Mouse (Mus musculus): ENCODE measurements around the gene Dusp15. TPM values are rescaled to one million over a fixed set of nuclear protein-coding genes. Genes with fewer than 3 reads are reported as not detected.

The Dusp15 gene
- not detected in 2 replicates for polyA plus RNA-seq (2015; fragmentation: Nextera tagmentation; extraction: Ambion mirVana)

DNA sequence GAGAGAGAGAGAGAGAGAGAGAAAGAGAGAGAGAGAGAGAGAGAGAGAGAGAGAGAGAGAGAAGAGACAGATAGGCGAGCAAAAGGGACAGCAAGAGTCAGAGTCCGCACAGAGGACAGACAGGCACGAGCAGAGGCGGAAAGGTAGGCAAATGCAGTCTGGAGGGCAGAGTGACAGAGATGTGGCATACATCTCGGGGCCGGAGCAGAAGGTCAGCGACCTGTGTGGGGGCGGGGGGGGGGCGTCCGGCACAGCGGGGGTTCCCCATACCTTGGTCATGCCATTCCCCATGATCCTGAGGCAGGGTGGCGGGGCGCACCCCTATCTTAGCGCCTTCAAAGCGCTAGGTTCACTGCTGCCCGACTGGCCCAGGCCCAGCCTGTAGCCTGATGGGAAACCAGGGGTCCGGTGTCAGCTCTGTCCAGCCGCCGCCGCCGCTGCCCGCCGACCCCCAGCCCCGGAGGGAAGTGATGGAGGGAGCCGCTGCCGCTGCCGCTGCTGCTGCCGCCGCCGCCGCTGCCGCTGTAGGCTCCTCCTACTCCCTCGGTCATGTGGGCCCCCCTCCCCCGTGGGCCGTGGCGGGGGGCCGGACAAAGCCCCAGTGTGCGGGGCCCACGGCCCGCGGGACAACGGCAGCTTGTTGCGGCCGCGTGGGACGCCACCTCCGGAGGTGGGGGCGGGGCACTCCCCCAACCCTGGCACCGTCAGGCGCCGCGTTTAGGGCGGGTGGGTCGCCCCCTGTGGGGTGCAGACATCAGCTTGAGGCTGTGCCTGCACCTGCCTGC, at the start of gene Dusp15:
Gene Dusp15, minus strand, starts transcription at position 634 of the 785 bp plus-strand sequence.
- WGBS (ENCODE audit: insufficient replicate concordance), result 3% methylated on average over 54 of the region's 54 CpGs
- peak within 1 kb of the TSS; percentile 68 for H3K4me2 ChIP-seq
- H3K36me3 ChIP-seq (replicated peaks), result no peaks in the 10 kb centered on the region
- H3K9me3 ChIP-seq (replicated peaks), result no peaks in the 10 kb centered on the region
- ATAC-seq (ENCODE audit: insufficient read depth), result no peak
- no peak within 1 kb of the TSS for H3K27ac ChIP-seq (replicated peaks)
- H3K27me3 ChIP-seq, result peaks cover 85% of the 10 kb centered on the region
- H3K9ac ChIP-seq, result no peak within 1 kb of the TSS
- no peaks in the 10 kb centered on the region for H3K4me1 ChIP-seq (replicated peaks)
- peak within 1 kb of the TSS; percentile 50 for H3K4me3 ChIP-seq (replicated peaks)

DNA sequence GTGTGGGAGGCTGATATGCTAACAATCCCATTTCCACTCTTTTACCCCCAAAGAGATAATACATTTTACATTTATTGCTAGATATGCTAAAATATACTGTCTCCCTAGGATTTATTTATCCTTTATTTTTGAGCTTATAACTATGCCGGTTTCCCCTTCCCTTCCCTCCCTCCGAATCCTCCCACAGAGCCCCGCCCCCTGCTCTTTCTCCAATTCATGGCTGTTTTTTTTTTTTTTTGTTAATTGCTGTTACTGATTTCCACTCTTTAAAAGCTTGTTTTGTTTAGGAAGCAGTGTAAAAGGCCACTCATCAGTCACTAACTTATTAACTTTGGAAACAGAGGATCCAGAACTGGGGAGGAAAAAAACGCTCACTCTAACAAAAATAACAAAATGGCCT, 45.5 kb upstream of the Dusp15 start:
- H3K9me3 ChIP-seq (replicated peaks), result no peaks in the 10 kb centered on the region
- H3K4me2 ChIP-seq, result no peak overlapping the region
- H3K36me3 ChIP-seq (replicated peaks), result no peaks in the 10 kb centered on the region
- WGBS (ENCODE audit: insufficient replicate concordance), result 49% methylated on average over 4 of the region's 4 CpGs
- H3K9ac ChIP-seq, result no peak overlapping the region
- H3K27ac ChIP-seq (replicated peaks), result no peak overlapping the region
- H3K4me3 ChIP-seq (replicated peaks), result no peak overlapping the region
- no peaks in the 10 kb centered on the region for H3K4me1 ChIP-seq (replicated peaks)
- H3K27me3 ChIP-seq, result no peaks in the 10 kb centered on the region
- ATAC-seq (ENCODE audit: insufficient read depth), result no peak

DNA sequence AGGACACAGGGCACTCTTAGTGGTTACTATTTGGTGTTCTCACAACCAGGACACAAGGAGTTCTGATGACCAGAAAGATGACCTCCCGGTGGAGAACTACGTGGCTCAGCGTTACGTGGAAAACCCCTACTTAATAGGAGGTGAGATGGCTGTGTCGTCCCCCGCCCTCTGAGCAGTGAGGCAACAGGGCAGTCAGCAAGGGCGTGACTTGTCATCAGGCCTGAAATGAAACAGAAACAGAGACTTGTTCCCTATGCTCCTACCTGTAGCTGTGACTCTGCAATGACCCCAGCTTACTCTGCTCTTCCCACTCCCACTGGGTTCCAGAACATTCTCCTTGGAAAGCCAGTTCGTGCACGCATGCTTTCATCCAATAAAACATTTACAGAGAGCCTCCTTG, 40.0 kb upstream of the Dusp15 start:
- Histone ChIP-seq H3K9ac (no peak overlapping the region), H3K4me3 (replicated peaks) (no peak overlapping the region), H3K4me2 (no peak overlapping the region), H3K27me3 (no peaks in the 10 kb centered on the region), H3K36me3 (replicated peaks) (no peaks in the 10 kb centered on the region), H3K4me1 (replicated peaks) (no peaks in the 10 kb centered on the region; the same call in 1 of the 2 replicates), H3K9me3 (replicated peaks) (no peaks in the 10 kb centered on the region), H3K27ac (replicated peaks) (no peak overlapping the region)
- no peak for ATAC-seq (ENCODE audit: insufficient read depth)
- WGBS (ENCODE audit: insufficient replicate concordance), result 73% methylated on average over 9 of the region's 9 CpGs

DNA sequence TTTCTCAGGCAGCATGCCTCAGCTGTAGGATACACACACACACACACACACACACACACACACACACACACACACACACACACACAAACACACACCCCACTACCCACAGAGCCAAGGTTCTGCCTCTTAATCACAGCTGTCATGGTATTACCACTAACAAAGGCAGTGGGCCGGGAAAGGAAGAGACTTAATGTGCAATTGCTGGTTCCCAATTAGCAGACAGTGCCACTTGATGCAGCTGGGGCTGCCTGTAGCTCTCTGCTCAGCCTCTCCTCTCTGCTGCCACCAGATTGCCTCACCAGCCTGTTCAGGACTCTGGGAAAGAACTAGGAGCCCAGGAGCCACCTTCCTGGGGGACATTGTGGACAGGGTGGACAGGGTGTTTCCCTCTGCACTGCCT, 34.1 kb upstream of the Dusp15 start:
- no peaks in the 10 kb centered on the region for H3K9me3 ChIP-seq (replicated peaks)

DNA sequence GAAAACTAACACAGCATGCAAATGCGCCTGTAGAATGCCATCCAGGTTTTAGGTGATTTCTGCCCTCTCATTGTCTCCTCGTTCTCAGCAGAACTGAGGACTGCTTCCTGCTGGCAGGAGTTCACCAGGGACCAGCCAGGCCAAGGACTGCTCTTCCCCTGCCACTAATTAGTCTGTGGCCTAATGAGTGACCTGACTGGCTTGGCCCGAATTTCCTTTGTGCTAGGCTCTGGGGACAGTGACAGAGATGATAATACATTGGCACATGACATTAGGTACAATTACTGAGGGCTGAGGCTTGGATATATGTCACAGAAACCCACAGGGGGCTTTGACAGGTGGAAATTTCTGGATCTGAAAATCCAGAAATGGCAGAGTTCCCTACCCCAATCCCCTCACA, 25.5 kb upstream of the Dusp15 start:
- Histone ChIP-seq H3K27me3 (no peaks in the 10 kb centered on the region), H3K4me3 (replicated peaks) (no peak overlapping the region), H3K4me1 (replicated peaks) (no peaks in the 10 kb centered on the region), H3K9ac (no peak overlapping the region), H3K27ac (replicated peaks) (no peak overlapping the region), H3K9me3 (replicated peaks) (no peaks in the 10 kb centered on the region), H3K36me3 (replicated peaks) (no peaks in the 10 kb centered on the region), H3K4me2 (no peak overlapping the region)
- 38% methylated on average over 3 of the region's 3 CpGs for WGBS (ENCODE audit: insufficient replicate concordance)
- no peak for ATAC-seq (ENCODE audit: insufficient read depth)

More for the DNA sequence above, 34.1 kb upstream of the Dusp15 start:
- Histone ChIP-seq H3K4me1 (replicated peaks) (no peaks in the 10 kb centered on the region; the same call in 1 of the 2 replicates), H3K4me2 (no peak overlapping the region), H3K9ac (no peak overlapping the region), H3K36me3 (replicated peaks) (no peaks in the 10 kb centered on the region), H3K27ac (replicated peaks) (no peak overlapping the region), H3K4me3 (replicated peaks) (no peak overlapping the region), H3K27me3 (no peaks in the 10 kb centered on the region)
- 42% methylated on average over 1 of the region's 1 CpGs for WGBS (ENCODE audit: insufficient replicate concordance)
- no peak for ATAC-seq (ENCODE audit: insufficient read depth)

DNA sequence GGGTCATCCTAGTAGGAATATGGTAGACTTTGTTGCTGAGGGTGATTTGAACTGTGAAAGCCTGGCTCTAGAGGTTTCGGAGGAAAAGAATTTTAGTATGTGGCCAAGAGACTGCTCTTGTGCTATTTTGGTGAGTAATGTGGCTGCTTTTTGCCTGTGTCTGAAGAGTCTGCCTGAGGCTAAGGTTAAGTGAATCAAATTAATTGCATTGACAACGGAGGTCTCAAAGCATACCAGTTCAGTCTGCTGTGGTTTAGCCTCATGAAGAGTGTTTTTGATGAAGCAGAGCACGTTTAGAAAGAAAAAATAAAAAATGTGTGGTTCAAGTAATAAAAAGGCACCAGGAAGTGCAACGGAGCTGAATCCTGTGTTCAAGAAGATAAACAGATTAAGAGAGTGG, 14.1 kb upstream of the Dusp15 start:
- no peak for ATAC-seq (ENCODE audit: insufficient read depth)
- 53% methylated on average over 4 of the region's 4 CpGs for WGBS (ENCODE audit: insufficient replicate concordance)
- no peak overlapping the region for H3K4me2 ChIP-seq

DNA sequence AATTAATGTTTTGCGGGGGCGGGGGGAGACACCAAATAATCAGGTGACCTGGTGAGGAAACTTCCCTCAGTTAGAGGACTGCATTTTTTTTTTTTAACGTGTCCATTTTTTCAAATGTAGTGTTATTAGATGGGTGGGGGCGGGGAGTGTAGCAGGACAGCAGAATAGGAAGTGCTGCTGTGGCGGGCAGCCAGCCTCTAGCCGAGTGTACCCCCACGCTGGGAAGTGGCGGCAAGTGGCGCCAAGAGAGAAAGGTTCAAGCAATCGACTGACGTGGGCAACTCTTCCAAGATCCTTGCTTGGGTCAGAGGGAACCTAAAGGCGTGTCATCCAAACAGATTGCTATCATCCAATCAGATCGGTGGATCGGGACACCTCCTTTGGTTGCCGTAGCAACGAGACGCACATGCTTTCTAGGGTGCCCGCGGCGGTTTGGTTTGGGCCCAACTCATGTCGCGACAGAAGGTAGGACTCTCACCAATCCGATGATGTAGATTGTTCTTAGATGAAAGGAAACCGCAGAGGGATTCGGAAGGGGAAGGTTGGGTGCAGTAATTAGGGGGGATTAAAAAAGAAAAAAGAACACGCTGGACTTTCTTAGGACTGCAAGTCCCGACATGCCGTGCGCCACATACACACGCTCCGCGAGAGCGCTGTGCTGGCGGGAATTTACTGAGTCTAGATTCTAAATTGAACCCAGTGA, 10.7 kb upstream of the Dusp15 start, which contains the start of gene Ttll9:
Gene Ttll9, plus strand, starts transcription at position 395 of the 703 bp plus-strand sequence.
- H3K4me3 ChIP-seq (replicated peaks), result peak within 1 kb of the TSS; percentile 47
- H3K9ac ChIP-seq, result no peak within 1 kb of the TSS
- no peaks in the 10 kb centered on the region for H3K9me3 ChIP-seq (replicated peaks)
- under 1% methylated on average over 34 of the region's 34 CpGs for WGBS (ENCODE audit: insufficient replicate concordance)
- no peaks in the 10 kb centered on the region for H3K36me3 ChIP-seq (replicated peaks)
- H3K27ac ChIP-seq (replicated peaks), result no peak within 1 kb of the TSS
- peak; percentile 57; the same call in 1 of the 2 replicates for ATAC-seq (ENCODE audit: insufficient read depth)
- peak within 1 kb of the TSS; percentile 64 for H3K4me2 ChIP-seq
- peaks cover 3% of the 10 kb centered on the region; the same call in 1 of the 2 replicates for H3K4me1 ChIP-seq (replicated peaks)
- H3K27me3 ChIP-seq, result peaks cover 33% of the 10 kb centered on the region

More for the DNA sequence above, 14.1 kb upstream of the Dusp15 start:
- peaks cover 25% of the 10 kb centered on the region for H3K27me3 ChIP-seq
- peaks cover 3% of the 10 kb centered on the region; the same call in 1 of the 2 replicates for H3K4me1 ChIP-seq (replicated peaks)
- no peak overlapping the region for H3K27ac ChIP-seq (replicated peaks)
- no peak overlapping the region for H3K9ac ChIP-seq
- H3K36me3 ChIP-seq (replicated peaks), result no peaks in the 10 kb centered on the region
- H3K4me3 ChIP-seq (replicated peaks), result no peak overlapping the region
- H3K9me3 ChIP-seq (replicated peaks), result no peaks in the 10 kb centered on the region

DNA sequence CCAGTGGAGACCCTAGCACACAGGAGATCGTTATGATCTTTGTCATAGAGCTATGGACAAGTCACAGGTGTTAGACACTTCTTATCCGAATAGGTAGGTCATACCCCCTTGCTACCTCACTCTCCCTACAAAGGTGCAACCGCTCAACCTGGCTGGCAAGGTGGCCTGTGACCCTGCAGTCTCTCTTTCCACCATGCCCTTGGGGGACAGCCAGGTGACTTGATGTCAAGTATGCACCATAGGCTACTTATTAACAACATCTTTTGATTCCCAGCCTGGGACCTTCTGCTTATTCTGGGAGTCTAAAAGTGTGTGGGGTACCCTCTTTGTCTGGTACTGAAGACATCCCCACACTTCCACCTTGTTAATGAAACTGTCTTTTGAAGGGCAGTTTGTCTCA, 6.6 kb upstream of the Dusp15 start:
- Histone ChIP-seq H3K36me3 (replicated peaks) (no peaks in the 10 kb centered on the region), H3K9ac (no peak overlapping the region), H3K4me2 (no peak overlapping the region), H3K4me1 (replicated peaks) (peaks cover 3% of the 10 kb centered on the region; the same call in 1 of the 2 replicates), H3K4me3 (replicated peaks) (no peak overlapping the region), H3K27ac (replicated peaks) (no peak overlapping the region), H3K9me3 (replicated peaks) (no peaks in the 10 kb centered on the region), H3K27me3 (peaks cover 47% of the 10 kb centered on the region)
- no peak for ATAC-seq (ENCODE audit: insufficient read depth)
- 46% methylated on average over 3 of the region's 3 CpGs for WGBS (ENCODE audit: insufficient replicate concordance)

DNA sequence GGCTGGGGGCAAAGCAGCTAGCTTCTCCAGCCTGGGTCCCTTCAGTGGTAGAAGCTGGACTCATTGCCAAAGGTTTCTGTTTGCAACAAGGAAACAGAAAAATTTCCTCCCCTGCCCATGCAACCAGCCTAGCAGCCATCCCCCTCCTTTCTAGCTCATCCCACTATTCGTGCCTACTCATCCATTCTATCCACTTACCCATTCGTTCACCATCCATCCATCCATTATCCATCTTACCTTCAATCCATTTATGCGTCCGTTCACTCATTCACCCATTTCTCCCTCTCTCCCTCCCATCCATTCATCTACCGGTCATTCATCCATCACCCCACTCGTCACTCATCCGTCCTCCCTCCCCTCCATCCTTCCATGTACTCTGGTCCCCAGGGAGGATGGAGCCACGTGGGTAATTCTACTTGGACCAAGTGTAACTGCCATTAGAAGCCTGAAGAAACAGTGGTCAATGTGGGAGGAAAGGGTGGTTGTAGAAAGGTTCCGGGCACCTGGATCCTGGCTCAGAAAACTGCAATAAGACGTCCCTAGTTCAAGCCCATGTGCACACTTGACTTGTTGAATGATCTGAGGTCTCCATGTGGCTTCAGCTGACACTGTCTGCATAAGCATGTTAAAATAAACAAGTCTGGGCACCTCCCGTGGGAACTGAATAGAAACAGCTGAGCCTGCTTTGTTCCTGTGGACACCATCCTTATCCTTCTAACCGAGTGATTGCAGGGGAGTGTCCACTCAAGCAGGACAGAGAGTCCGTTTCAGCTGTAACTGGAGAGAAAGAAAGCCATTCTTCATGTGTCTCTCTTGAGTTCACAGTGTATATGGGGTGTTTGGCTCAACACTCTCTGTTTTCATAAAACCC, 587 bp upstream of the Dusp15 start:
- no peaks in the 10 kb centered on the region for H3K9me3 ChIP-seq (replicated peaks)
- peaks cover 77% of the 10 kb centered on the region for H3K27me3 ChIP-seq
- no peak overlapping the region for H3K27ac ChIP-seq (replicated peaks)
- 20% methylated on average over 13 of the region's 13 CpGs for WGBS (ENCODE audit: insufficient replicate concordance)
- H3K4me3 ChIP-seq (replicated peaks), result peak overlapping the region; percentile 50
- no peaks in the 10 kb centered on the region for H3K36me3 ChIP-seq (replicated peaks)
- no peak for ATAC-seq (ENCODE audit: insufficient read depth)
- no peaks in the 10 kb centered on the region for H3K4me1 ChIP-seq (replicated peaks)
- H3K4me2 ChIP-seq, result peak overlapping the region; percentile 68
- no peak overlapping the region for H3K9ac ChIP-seq

DNA sequence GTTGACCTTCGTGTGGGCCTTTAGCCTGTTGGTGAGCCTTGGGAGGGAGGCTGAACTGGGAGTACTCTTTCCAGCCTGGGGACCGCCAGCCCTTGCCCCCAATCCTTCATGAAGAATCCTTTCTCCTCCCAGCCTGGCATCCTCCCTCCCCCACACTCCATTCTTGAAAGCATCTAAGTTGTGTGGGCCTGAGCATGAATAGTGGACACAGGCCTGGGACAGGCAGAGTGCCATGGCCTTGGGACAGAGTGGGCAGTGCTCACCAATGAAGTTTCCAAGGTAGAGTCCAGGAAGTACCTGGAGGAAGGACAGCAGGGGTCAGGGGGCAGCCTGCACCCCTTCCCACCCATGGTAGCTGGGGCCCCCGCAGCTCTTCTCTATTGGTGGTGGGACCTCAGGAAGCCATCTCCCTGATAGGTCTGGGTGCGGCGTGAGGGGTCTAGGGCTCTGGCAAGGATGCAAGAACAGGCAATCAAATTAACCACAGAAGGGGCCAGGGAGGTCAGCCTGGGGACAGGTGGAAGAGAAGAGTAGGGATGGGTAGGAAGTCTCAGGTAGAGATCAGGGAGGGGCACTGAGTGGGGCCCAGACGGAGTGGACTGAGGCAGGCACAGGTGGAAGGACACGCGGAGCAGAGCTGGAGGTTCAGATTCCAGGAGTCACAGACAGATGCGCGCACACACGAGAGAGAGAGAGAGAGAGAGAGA, 987 bp downstream of the Dusp15 start:
- H3K27me3 ChIP-seq, result peaks cover 90% of the 10 kb centered on the region
- H3K4me2 ChIP-seq, result no peak overlapping the region
- no peak overlapping the region for H3K27ac ChIP-seq (replicated peaks)
- no peak overlapping the region for H3K4me3 ChIP-seq (replicated peaks)
- H3K36me3 ChIP-seq (replicated peaks), result no peaks in the 10 kb centered on the region
- whole genome bisulfite sequencing (ENCODE audit: insufficient replicate concordance), result 32% methylated on average over 11 of the region's 11 CpGs
- ATAC-seq (ENCODE audit: insufficient read depth), result no peak
- no peak overlapping the region for H3K9ac ChIP-seq
- no peaks in the 10 kb centered on the region for H3K9me3 ChIP-seq (replicated peaks)
- H3K4me1 ChIP-seq (replicated peaks), result no peaks in the 10 kb centered on the region
